Mouse (Mus musculus) frontal cortex, adult 2 months (tissue): ENCODE data around the gene Cops3. TPM values are rescaled to one million over a fixed set of nuclear protein-coding genes. Genes with fewer than 3 reads are reported as not detected.

Source experiments
- DNase-seq, 2 experiments: peaks; one replicate each; pipeline ENCODE4 v3.0.0; 2022; ENCODE audit warnings: low spot score in 1 of 2; ENCODE audit errors: extremely low spot score in 1 of 2
- polyA plus RNA-seq: library from polyadenylated mRNA; depleted of rRNA; stranded (reverse); fragments of >200 nt; gene quantifications from 2 replicates; pipeline ENCODE4 v1.2.3, GENCODE M21; 2012; rRNA removed

Gene Cops3
- polyA plus RNA-seq, 1 experiment = 56.2 TPM

DNA sequence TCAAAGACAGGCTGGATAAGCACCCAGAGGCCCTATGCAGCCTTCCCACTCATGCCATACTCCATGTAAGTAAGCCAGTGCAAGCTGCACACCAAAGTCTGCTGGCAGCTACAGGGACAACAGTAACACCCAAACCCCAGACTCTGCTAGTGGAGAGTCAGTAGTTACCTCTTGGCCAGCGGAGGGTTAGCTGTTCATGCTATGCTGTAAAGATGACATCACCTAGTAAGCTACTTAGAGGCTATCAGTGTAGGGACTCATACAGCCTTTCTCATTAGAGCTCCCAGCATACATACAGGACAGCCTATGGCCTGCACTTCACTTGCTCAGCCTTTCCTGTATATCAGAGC, 60.8 kb downstream of the Cops3 start:
- DNase-seq = no peak

- DNase-seq = peak in 1 of 2 experiments; percentile 78
Measured at GRCm38 (mm10) chr11:59778181-59778873, 61.3 kb downstream of the Cops3 start.

- no peak for DNase-seq
Measured at GRCm38 (mm10) chr11:59777259-59777658, 62.4 kb downstream of the Cops3 start.

DNA sequence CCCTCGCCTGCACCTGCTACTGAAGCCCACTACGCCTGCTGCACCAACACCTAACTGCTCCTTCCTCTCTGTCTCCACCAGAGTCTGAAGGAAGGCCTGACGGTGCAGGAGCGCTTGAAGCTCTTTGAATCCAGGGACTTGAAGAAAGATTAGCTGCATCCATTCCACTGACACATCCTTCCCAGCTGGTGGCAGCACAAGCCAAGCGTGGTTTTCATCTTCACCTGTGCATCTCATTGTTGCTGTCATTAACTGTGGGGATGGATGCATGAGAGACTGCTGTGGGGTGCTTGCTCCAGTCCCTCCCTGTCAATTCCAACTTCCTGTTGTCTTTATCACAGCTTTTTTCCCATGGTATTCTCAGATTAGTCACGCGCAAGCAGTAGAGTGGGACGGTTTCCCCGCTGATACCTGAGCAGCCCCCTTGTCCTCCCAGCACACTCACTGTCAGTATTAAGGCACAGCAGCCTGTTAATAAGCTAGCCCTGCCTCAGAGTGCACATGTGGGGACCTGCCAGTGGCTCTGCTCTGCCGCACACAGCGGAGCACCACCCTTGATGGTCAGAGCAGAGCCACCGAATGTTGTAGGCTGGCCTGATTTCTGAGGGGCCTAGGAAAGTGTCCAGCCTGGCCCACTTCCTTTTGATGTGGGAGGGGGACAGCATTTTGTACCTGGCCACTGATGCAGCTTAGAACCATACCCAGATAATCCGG, 64.0 kb downstream of the Cops3 start:
- DNase-seq = peak in 1 of 2 experiments; percentile 30

GRCm38 (mm10) chr11:59774522-59774921, 65.1 kb downstream of the Cops3 start:
- no peak for DNase-seq

GRCm38 (mm10) chr11:59772902-59773301, 66.7 kb downstream of the Cops3 start:
- DNase-seq = no peak

- DNase-seq = no peak
Measured at GRCm38 (mm10) chr11:59772291-59772690, 67.3 kb downstream of the Cops3 start.

- DNase-seq = no peak
Measured at GRCm38 (mm10) chr11:59770753-59771152, 68.9 kb downstream of the Cops3 start.

DNA sequence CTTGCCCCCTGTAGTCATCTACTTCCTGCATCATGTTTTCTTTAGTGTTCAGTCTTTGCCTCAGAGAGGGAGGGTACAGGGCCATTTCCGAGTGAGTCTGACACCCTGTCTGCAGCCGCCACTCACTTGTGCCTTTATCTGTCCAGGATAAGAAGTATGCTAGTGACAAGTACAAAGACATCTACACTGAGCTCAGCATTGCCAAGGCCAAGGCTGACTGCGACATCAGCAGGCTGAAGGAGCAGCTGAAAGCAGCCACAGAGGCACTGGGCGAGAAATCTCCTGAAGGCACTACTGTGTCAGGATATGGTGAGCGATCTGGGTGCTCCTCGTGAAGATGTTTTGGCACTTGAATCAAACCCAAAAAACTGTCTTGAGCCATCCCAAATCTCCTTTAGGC, 69.9 kb downstream of the Cops3 start:
- no peak for DNase-seq

GRCm38 (mm10) chr11:59769307-59769706, 70.3 kb downstream of the Cops3 start:
- peak in 1 of 2 experiments; percentile 39 for DNase-seq

Other genes with a start within 250 kb of the Cops3 start
- gene Olfr223, start 246.5 kb downstream of the Cops3 start, polyA plus RNA-seq = not detected in 2 replicates
- 146 and 154 TPM in 2 replicates for gene Mprip, start 178.5 kb downstream of the Cops3 start, polyA plus RNA-seq
- gene Pld6, start 52.2 kb downstream of the Cops3 start, polyA plus RNA-seq = 3.4 and 3.6 TPM in 2 replicates
- gene Flcn, start 29.8 kb downstream of the Cops3 start, polyA plus RNA-seq = 51.5 and 55.8 TPM in 2 replicates
- gene Nt5m, start 391 bp downstream of the Cops3 start, polyA plus RNA-seq = 64.9 and 67.0 TPM in 2 replicates
- 43.6 and 44.0 TPM in 2 replicates for gene Med9, start 108.4 kb upstream of the Cops3 start, polyA plus RNA-seq
- 3.0 and 4.4 TPM in 2 replicates for gene Rasd1, start 125.1 kb upstream of the Cops3 start, polyA plus RNA-seq
- gene Pemt, start 206.7 kb upstream of the Cops3 start, polyA plus RNA-seq = 5.8 and 6.4 TPM in 2 replicates